Mouse (Mus musculus) intestine, embryonic 15.5 days (tissue): ENCODE measurements around the gene Hip1r. TPM values are rescaled to one million over a fixed set of nuclear protein-coding genes. Genes with fewer than 3 reads are reported as not detected.
"Not testable (repeated sequence)": the region's sequence is repeated elsewhere in the genome, so short reads cannot be mapped to it uniquely, and the experiment has no call there.

Experiments
- ATAC-seq: fragments of 200-750 bp; cut with Nextera tagmentation; 2 replicates; pipeline ENCODE4 v1.8.0; 2017; ENCODE audit warnings: moderate TSS enrichment, moderate library complexity
- H3K27ac ChIP-seq: fragments of 300-500 bp; sonication (generic); 2 replicates; pipeline ENCODE4 v1.5.1; 2015; ENCODE audit warnings: mild to moderate bottlenecking, inconsistent platforms
- H3K27me3 ChIP-seq: fragments of 300-500 bp; sonication (generic); replicated peaks from 2 replicates; pipeline ENCODE4 v1.6.1; 2015; ENCODE audit warnings: inconsistent platforms
- H3K36me3 ChIP-seq: fragments of 300-500 bp; sonication (generic); 2 replicates; pipeline ENCODE4 v1.6.1; 2015; ENCODE audit warnings: inconsistent platforms
- H3K4me1 ChIP-seq: fragments of 300-500 bp; sonication (generic); replicated peaks from 2 replicates; pipeline ENCODE4 v1.6.1; 2015; ENCODE audit warnings: inconsistent platforms
- H3K4me2 ChIP-seq: fragments of 300-500 bp; sonication (generic); replicated peaks from 2 replicates; pipeline ENCODE4 v1.6.1; 2015; ENCODE audit warnings: mild to moderate bottlenecking, inconsistent platforms
- H3K4me3 ChIP-seq: fragments of 300-500 bp; sonication (generic); replicated peaks from 2 replicates; pipeline ENCODE4 v1.5.1; 2015; ENCODE audit warnings: inconsistent platforms
- H3K9ac ChIP-seq: fragments of 300-500 bp; sonication (generic); 2 replicates; pipeline ENCODE4 v1.6.1; 2015; ENCODE audit warnings: inconsistent platforms
- H3K9me3 ChIP-seq: fragments of 300-500 bp; sonication (generic); 2 replicates; pipeline ENCODE4 v1.6.1; 2016; ENCODE audit warnings: inconsistent platforms
- WGBS: fragments of 180-500 bp; shearing (Covaris S2); methylation state at CpG from one replicate; pipeline ENCODE4 v1.1.7; 2015; 5-methylcytosine and 5-hydroxymethylcytosine counted together
- polyA plus RNA-seq: library from polyadenylated mRNA; unstranded; fragments of >200 nt; fragmentation: Nextera tagmentation; extraction: Ambion mirVana; gene quantifications from 2 replicates; pipeline ENCODE4 v1.2.1, GENCODE M21; 2015

Gene Hip1r
- polyA plus RNA-seq, 1 experiment from 2014 or later, result 26.0 TPM

- ATAC-seq, result peak; percentile 30; the same call in 1 of the 2 replicates
- Histone ChIP-seq H3K4me3 (no peak overlapping the region), H3K36me3 (no peaks in the 10 kb centered on the region), H3K4me2 (peak overlapping the region; percentile 2; the same call in 1 of the 2 replicates), H3K27ac (peak overlapping the region; percentile 56), H3K27me3 (no peaks in the 10 kb centered on the region), H3K9me3 (no peaks in the 10 kb centered on the region), H3K4me1 (peaks cover 27% of the 10 kb centered on the region), H3K9ac (0 out of 2 replicates have a peak overlapping the region, but pooled peaks have one; percentile 8)
- WGBS, result 56% methylated on average over 14 of the region's 14 CpGs
Measured at GRCm38 (mm10) chr5:124050095-124051050, 76.9 kb downstream of the Hip1r start.

GRCm38 (mm10) chr5:124051899-124052491 lies 78.6 kb downstream of the Hip1r start:
- no peak overlapping the region for H3K27ac ChIP-seq
- H3K36me3 ChIP-seq, result no peaks in the 10 kb centered on the region
- no peak overlapping the region for H3K9ac ChIP-seq
- no peak overlapping the region for H3K4me3 ChIP-seq
- H3K4me2 ChIP-seq, result no peak overlapping the region
- peaks cover 4% of the 10 kb centered on the region; the same call in 1 of the 2 replicates for H3K9me3 ChIP-seq
- peak; percentile 70 for ATAC-seq
- H3K27me3 ChIP-seq, result no peaks in the 10 kb centered on the region
- peaks cover 22% of the 10 kb centered on the region for H3K4me1 ChIP-seq
- WGBS, result 68% methylated on average over 11 of the region's 11 CpGs

GRCm38 (mm10) chr5:124052641-124053040 lies 79.2 kb downstream of the Hip1r start:
- H3K9me3 ChIP-seq, H3K4me2 ChIP-seq, H3K27me3 ChIP-seq, ATAC-seq, H3K4me3 ChIP-seq, H3K27ac ChIP-seq, H3K36me3 ChIP-seq, H3K9ac ChIP-seq: not testable (repeated sequence)
- WGBS, result 90% methylated on average over 7 of the region's 7 CpGs
- H3K4me1 ChIP-seq, result peaks cover 18% of the 10 kb centered on the region

Other genes with a start within 250 kb of the Hip1r start
- gene Rsrc2, start 224.2 kb upstream of the Hip1r start, polyA plus RNA-seq, result 90.5 and 100 TPM in 2 replicates
- 19.7 and 21.7 TPM in 2 replicates for gene Kntc1, start 223.9 kb upstream of the Hip1r start, polyA plus RNA-seq
- gene Hcar2, start 108.1 kb upstream of the Hip1r start, polyA plus RNA-seq, result 0.09 TPM in 1 of 2 replicates, not detected in the other
- 2.3 and 2.8 TPM in 2 replicates for gene Hcar1, start 93.6 kb upstream of the Hip1r start, polyA plus RNA-seq
- gene Denr, start 66.5 kb upstream of the Hip1r start, polyA plus RNA-seq, result 117 and 146 TPM in 2 replicates
- gene Gm43518, start 46.2 kb upstream of the Hip1r start, polyA plus RNA-seq, result 1.5 and 2.2 TPM in 2 replicates
- 4.7 and 5.1 TPM in 2 replicates for gene Ccdc62, start 42.9 kb upstream of the Hip1r start, polyA plus RNA-seq
- 28.2 and 28.8 TPM in 2 replicates for gene Vps37b, start 58.6 kb downstream of the Hip1r start, polyA plus RNA-seq
- gene Abcb9, start 122.2 kb downstream of the Hip1r start, polyA plus RNA-seq, result 2.3 and 2.5 TPM in 2 replicates
- 26.3 and 29.2 TPM in 2 replicates for gene Ogfod2, start 138.7 kb downstream of the Hip1r start, polyA plus RNA-seq
- gene Arl6ip4, start 142.5 kb downstream of the Hip1r start, polyA plus RNA-seq, result 90.8 and 95.4 TPM in 2 replicates